Mouse (Mus musculus) WW6 (cell line): ENCODE measurements around the gene Tmem63b.

Source experiments
- DNase-seq: peaks from one replicate; pipeline ENCODE4 v3.0.0-alpha.2; 2013; ENCODE audit warnings: low read depth, low spot score

The Tmem63b gene

GRCm38 (mm10) chr17:45686716-45687115, at the start of gene Tmem63b:
TSS of gene Tmem63b (minus strand) at chr17:45686905.
- DNase-seq, result no peak

- DNase-seq, result no peak
These were observed 48.9 kb upstream of the Tmem63b start for GRCm38 (mm10) chr17:45735382-45736310.

GRCm38 (mm10) chr17:45734881-45735280, 48.2 kb upstream of the Tmem63b start:
- DNase-seq, result no peak

- DNase-seq, result no peak
These were observed 47.6 kb upstream of the Tmem63b start for GRCm38 (mm10) chr17:45734333-45734732.

GRCm38 (mm10) chr17:45733735-45734301, 47.1 kb upstream of the Tmem63b start, which contains the start of gene 1600014C23Rik:
TSS of gene 1600014C23Rik (minus strand) at chr17:45733844.
- DNase-seq, result no peak

DNA sequence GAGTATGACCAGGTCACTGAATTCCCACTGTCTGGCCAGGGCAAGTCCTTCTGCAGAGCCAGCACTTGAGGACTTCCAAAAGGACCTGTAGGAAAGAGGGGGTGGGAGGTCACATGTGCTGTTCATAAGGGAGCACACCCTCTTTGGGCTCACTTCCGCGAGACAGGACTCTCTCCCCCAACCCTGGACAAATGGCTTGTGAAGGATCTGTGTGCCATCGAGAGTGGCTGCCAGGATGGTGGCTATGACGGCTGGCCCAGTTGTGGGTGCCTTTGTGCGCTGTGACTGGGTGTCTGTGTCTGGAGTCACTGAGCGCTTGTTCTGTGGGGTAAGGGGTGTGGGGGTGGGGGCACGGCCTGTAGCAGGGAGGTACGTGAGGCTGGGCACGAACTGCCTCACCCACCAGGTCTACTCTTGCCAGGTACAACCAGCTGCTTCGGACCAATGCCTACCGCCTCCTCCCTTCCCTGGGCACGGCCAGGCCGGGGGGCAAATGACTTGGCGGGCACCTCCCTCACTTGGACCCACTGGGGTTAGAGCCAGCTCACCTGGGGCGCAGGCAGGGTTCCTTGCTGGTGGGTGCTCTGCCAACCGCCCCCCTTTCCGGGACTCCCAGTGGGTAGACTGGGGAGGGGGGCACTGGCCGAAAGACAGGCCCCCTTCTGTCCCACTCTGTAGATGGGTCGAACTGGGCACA, 46.5 kb upstream of the Tmem63b start:
- DNase-seq, result no peak

DNA sequence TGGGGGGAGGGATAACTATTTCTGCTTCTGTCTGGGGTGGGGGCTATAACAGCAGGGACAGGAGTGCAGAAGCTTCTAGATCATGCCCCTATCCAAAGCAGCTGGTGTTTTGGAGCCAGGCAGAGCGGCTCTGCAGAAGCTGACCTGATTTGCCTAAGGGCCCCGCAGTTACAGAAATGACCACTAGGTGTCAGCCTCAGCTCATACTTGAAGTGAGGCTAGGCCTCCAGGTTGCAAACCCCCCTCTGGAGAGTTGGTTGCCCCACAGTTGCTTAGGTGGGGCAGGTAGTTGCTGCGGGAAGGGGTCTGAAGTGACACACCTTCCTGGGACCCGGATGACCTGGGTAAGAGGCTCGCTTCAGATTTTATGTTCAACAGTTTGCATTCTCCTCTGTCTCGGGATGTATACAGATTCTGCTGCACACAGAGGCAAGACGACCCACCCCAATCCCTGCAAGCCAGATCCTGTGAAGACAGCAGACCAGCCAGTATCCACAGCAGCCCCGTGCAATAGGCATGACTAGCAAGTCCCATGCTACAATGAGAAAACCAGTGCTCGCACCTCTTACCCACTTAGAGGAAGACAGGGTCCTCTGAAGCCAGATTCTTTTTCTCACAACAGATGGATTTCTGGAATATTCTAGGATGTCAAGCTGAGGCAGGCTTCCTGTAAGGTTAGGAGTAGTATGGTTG, 44.6 kb upstream of the Tmem63b start:
- DNase-seq, result peak; percentile 60

DNA sequence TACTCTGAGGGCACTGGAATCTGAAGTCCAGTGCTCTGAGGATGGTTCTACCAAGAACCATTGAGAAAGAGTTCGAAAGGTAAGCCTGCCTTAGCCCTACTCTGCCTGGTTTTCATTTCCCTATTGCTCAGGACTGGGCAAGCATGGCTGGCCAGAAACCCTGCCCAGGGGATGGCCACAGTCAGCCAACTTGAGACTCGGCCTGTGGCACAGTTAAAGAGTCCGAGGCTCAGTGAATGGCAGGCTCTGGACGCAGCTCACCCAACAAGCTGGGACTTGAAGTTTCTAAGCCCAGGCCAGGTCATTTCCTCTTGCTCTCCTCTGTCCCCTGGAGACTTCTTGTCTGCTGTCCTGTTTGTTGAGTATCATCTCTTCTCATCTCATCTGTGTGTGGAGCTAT, 44.0 kb upstream of the Tmem63b start:
- no peak for DNase-seq

- no peak for DNase-seq
These were observed 42.7 kb upstream of the Tmem63b start for GRCm38 (mm10) chr17:45729387-45729786.

DNA sequence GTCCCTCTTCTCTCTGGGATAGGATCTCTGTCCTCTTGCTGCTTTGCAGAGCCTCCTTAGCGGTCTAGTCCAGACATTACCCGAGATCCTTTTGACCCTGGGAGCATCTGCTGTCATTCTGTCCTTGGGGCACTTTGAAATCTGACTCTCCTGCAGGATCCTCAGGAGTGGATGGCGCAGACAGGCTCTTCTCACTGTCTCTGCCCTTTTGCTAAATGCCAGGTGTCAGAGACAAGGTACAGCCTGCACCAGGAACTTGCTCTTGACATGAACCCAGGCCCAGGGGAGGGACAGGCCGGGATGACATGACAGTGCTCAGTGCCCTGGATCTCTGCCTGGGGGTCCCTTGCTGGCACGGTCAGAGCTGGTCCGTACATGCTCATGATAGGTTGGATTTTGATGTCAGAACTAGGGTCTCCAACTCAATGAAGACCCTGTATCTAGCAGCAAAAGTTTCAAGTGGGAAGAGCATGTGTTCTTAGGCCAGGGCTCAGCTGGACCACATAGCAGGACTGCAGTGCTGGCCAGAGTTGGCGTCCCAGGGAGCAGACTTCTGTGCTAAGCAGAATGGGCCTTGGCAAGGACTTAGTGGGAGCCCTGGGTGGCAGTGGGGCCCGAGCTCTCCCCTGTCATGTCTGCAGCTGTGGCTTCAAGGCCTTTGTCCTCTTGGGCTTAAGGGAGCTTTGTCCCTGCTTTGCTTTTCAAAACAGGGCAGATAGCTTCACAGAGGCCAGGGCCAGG, 41.4 kb upstream of the Tmem63b start:
- DNase-seq, result no peak

DNA sequence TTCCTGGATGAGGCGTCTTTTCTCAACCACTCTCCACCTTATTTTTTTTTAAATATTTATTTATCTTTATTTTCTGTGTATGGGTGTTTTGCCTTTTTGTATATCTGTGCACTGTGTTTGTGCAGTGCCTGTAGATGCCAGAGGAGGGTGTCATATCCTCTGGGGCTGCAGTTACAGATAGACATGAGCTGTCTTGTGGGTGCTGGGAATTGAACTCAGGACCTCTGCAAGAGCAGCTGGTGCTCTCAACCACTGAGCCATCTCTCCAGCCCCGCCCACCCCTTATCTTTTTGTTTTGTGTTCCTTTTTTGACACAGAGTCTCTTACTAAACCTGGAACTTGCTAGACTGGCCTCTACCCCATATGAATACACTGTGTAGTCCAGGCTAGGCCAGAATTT, 40.8 kb upstream of the Tmem63b start:
- DNase-seq, result no peak

DNA sequence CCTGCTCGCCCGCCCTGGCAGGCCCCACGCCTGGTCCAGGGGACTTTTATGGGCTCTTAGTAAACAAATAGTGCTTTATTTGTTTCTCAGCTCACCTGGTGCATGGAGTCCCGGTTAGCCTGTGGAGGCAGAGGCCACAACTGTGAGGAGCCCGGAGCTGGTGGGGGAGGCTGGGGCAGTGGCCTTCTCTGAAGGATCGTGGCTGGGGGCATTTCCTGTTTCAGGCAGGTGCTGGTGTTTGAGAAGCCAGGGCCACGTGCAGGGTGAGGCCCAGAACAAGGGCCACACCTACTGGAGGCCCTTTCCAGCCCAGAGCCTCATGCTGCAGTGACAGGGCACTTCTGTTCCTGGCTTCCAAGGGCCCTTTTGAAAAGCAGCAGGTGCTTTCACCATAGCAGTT, 39.5 kb upstream of the Tmem63b start:
- DNase-seq, result no peak

DNA sequence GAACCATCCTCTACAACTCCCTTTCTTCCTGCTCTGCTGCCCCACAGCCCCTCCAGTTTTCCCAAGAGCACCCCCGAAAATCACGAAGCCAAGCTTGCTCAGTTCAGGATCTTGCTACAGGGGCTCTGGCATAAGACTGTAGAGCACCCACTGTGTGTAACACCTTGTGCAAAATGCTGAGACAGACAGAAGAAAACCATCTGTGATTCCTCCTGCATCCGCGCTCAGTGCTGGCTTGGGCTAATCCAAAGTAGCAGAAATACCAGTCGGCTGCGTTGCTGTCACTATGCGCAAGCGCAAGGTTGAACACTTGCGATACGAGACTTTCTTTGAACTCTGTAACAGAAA, 37.8 kb upstream of the Tmem63b start:
- DNase-seq, result no peak

- peak; percentile 68 for DNase-seq
These were observed 37.2 kb upstream of the Tmem63b start for GRCm38 (mm10) chr17:45723732-45724573.

- no peak for DNase-seq
These were observed 31.6 kb upstream of the Tmem63b start for GRCm38 (mm10) chr17:45718323-45718722.

GRCm38 (mm10) chr17:45711525-45711924, 24.8 kb upstream of the Tmem63b start:
- no peak for DNase-seq

GRCm38 (mm10) chr17:45710407-45710806, 23.7 kb upstream of the Tmem63b start:
- no peak for DNase-seq

DNA sequence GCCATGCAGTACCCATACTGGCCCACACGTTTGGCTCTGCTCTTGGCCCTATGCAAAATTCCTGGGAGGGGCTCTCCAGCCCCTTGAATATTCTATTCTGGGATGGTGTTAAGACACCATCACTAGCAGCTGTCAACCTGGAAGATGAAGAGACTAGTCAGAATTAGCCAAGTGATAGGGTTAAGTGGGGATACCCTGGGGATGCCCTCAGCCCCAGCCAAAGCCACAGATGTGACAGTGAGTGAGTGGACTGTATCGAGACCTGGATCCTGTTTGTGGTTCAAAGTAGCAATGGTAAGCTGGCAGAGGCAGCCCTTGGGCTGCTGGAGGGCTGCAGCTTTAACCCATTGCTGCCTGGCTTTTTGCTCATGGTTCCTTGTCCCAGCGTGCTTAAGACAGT, 23.1 kb upstream of the Tmem63b start:
- no peak for DNase-seq

- DNase-seq, result no peak
These were observed 21.5 kb upstream of the Tmem63b start for GRCm38 (mm10) chr17:45708179-45708578.

GRCm38 (mm10) chr17:45707376-45707775, 20.7 kb upstream of the Tmem63b start:
- no peak for DNase-seq
